In genomic region chr4:152213760-152214480, GRCm38 (mm10) we compare ENCODE assay signal across 8 mouse cellular contexts. TPM values are rescaled to one million over a fixed set of nuclear protein-coding genes. Genes with fewer than 3 reads are reported as not detected.
DNase-seq lines count a peak whose midpoint lies in the region; ATAC-seq lines count a peak whose summit lies in the region.

No protein-coding gene starts in this region.

- 0 out of 2 replicates have a peak, but pooled peaks cover 2% of the 10 kb centered on the region for H3K36me3 ChIP-seq in embryonic facial prominence, embryonic 14.5 days (ENCODE audit: control insufficient read depth, insufficient read depth, low read length)
- H3K36me3 ChIP-seq in kidney, embryonic 14.5 days (ENCODE audit: control insufficient read depth, insufficient read depth, low read length), result no peaks in the 10 kb centered on the region
- no peaks in the 10 kb centered on the region for H3K36me3 ChIP-seq in limb, embryonic 13.5 days

- H3K9me3 ChIP-seq in embryonic facial prominence, embryonic 14.5 days (ENCODE audit: control insufficient read depth, low read length), result no peaks in the 10 kb centered on the region
- no peaks in the 10 kb centered on the region for H3K9me3 ChIP-seq in kidney, embryonic 14.5 days (ENCODE audit: control insufficient read depth, low read length)
- H3K9me3 ChIP-seq in limb, embryonic 13.5 days, result no peaks in the 10 kb centered on the region

- ATAC-seq in embryonic facial prominence, embryonic 14.5 days (ENCODE audit: low read depth), result peak; percentile 81
- peak; percentile 34; the same call in 1 of the 2 replicates for ATAC-seq in kidney, embryonic 14.5 days (ENCODE audit: low FRiP score, low TSS enrichment)
- ATAC-seq in limb, embryonic 13.5 days (ENCODE audit: low FRiP score, low read depth), result peak; percentile 72

- peak; percentile 94 for DNase-seq in B cell, adult 2 months
- peak; percentile 82 to 86 for DNase-seq in adrenal gland, postnatal 4 days (ENCODE audit: low spot score in 2 of 2)
- peak; percentile 83 for DNase-seq in embryonic facial prominence, embryonic 14.5 days (ENCODE audit: low spot score)
- DNase-seq in heart, adult 9 months (ENCODE audit: low spot score in 2 of 2), result peak; percentile 75 to 89
- DNase-seq in monocyte, adult 2 months (ENCODE audit: low read depth in 1 of 2, low spot score in 2 of 2), result peak; percentile 52 to 78
- DNase-seq in spleen, postnatal 14 days (ENCODE audit: low spot score in 2 of 2), result peak; percentile 74 to 86

- no peak overlapping the region for H3K4me3 ChIP-seq in embryonic facial prominence, embryonic 14.5 days (ENCODE audit: low read depth, low read length)
- H3K4me3 ChIP-seq in kidney, embryonic 14.5 days (ENCODE audit: low read length), result no peak overlapping the region
- no peak overlapping the region for H3K4me3 ChIP-seq in limb, embryonic 13.5 days

- no peak overlapping the region for H3K4me2 ChIP-seq in embryonic facial prominence, embryonic 14.5 days (ENCODE audit: low read depth, low read length)
- H3K4me2 ChIP-seq in kidney, embryonic 14.5 days (replicated peaks; ENCODE audit: low read depth, low read length), result no peak overlapping the region
- no peak overlapping the region for H3K4me2 ChIP-seq in limb, embryonic 13.5 days (replicated peaks)

- 36% methylated on average over 6 of the region's 6 CpGs for WGBS in embryonic facial prominence, embryonic 14.5 days
- WGBS in kidney, embryonic 14.5 days, result 39% methylated on average over 6 of the region's 6 CpGs
- WGBS in limb, embryonic 13.5 days, result 29% methylated on average over 6 of the region's 6 CpGs

- no peak overlapping the region for H3K9ac ChIP-seq in embryonic facial prominence, embryonic 14.5 days (ENCODE audit: low read depth, low read length)
- no peak overlapping the region for H3K9ac ChIP-seq in kidney, embryonic 14.5 days (ENCODE audit: low read depth, low read length)
- H3K9ac ChIP-seq in limb, embryonic 13.5 days, result no peak overlapping the region

- no peaks in the 10 kb centered on the region for H3K27me3 ChIP-seq in embryonic facial prominence, embryonic 14.5 days (replicated peaks; ENCODE audit: control insufficient read depth, insufficient read depth, low read length)
- H3K27me3 ChIP-seq in kidney, embryonic 14.5 days (ENCODE audit: control insufficient read depth, insufficient read depth, low read length), result no peaks in the 10 kb centered on the region
- H3K27me3 ChIP-seq in limb, embryonic 13.5 days, result no peaks in the 10 kb centered on the region

- H3K4me1 ChIP-seq in embryonic facial prominence, embryonic 14.5 days (ENCODE audit: control insufficient read depth, insufficient read depth, low read length), result no peaks in the 10 kb centered on the region
- H3K4me1 ChIP-seq in kidney, embryonic 14.5 days (ENCODE audit: control insufficient read depth, insufficient read depth, low read length), result peaks cover 4% of the 10 kb centered on the region; the same call in 1 of the 2 replicates
- no peaks in the 10 kb centered on the region; the same call in 1 of the 2 replicates for H3K4me1 ChIP-seq in limb, embryonic 13.5 days

- no peak overlapping the region for H3K27ac ChIP-seq in embryonic facial prominence, embryonic 14.5 days (replicated peaks; ENCODE audit: low read depth, low read length)
- no peak overlapping the region for H3K27ac ChIP-seq in kidney, embryonic 14.5 days (ENCODE audit: low read depth, low read length)
- no peak overlapping the region for H3K27ac ChIP-seq in limb, embryonic 13.5 days

RNA-seq across cellular contexts. Expression of gene Acot7, which starts 36.0 kb away (rescaled TPM):
- 10 to 100 TPM; 39.1 to 44.4 TPM for total RNA-seq in adrenal gland, postnatal 4 days (2021)
- 70.1 and 71.8 TPM in 2 replicates for polyA plus RNA-seq in embryonic facial prominence, embryonic 14.5 days (2014; fragmentation: Nextera tagmentation; extraction: Ambion mirVana)
- polyA plus RNA-seq in kidney, embryonic 14.5 days (2014; fragmentation: Nextera tagmentation; extraction: Ambion mirVana), result 46.6 and 64.4 TPM in 2 replicates
- 49.0 and 53.2 TPM in 2 replicates for polyA plus RNA-seq in limb, embryonic 13.5 days (2015; fragmentation: Nextera tagmentation; extraction: Ambion mirVana)

RNA-seq across cellular contexts. Expression of gene Hes2, which starts 55.3 kb away (rescaled TPM):
- total RNA-seq in adrenal gland, postnatal 4 days (2021), result not detected
- 0.25 and 0.43 TPM in 2 replicates for polyA plus RNA-seq in embryonic facial prominence, embryonic 14.5 days (2014; fragmentation: Nextera tagmentation; extraction: Ambion mirVana)
- not detected in 2 replicates for polyA plus RNA-seq in kidney, embryonic 14.5 days (2014; fragmentation: Nextera tagmentation; extraction: Ambion mirVana)
- not detected in 2 replicates for polyA plus RNA-seq in limb, embryonic 13.5 days (2015; fragmentation: Nextera tagmentation; extraction: Ambion mirVana)
